Mouse (Mus musculus) heart, postnatal 0 days (tissue): ENCODE data around the gene Matk. TPM values are rescaled to one million over a fixed set of nuclear protein-coding genes. Genes with fewer than 3 reads are reported as not detected.
"Not testable (repeated sequence)": the region's sequence is repeated elsewhere in the genome, so short reads cannot be mapped to it uniquely, and the experiment has no call there.

Source experiments
- ATAC-seq: fragments of 200-750 bp; cut with Nextera tagmentation; 2 replicates; pipeline ENCODE4 v1.8.0; 2017; ENCODE audit warnings: low read depth, moderate number of reproducible peaks, moderate library complexity; ENCODE audit not compliant: insufficient read depth
- DNase-seq: peaks from one replicate; pipeline ENCODE4 v3.0.0-alpha.2; 2016; ENCODE audit warnings: low spot score
- H3K27ac ChIP-seq: fragments of 300-500 bp; sonication (generic); 2 replicates; pipeline ENCODE4 v1.5.1; 2014; ENCODE audit warnings: low read depth, mild to moderate bottlenecking
- H3K27me3 ChIP-seq: fragments of 300-500 bp; sonication (generic); 2 replicates; pipeline ENCODE4 v1.6.1; 2014; ENCODE audit warnings: low read length, mixed read lengths; ENCODE audit not compliant: control insufficient read depth, insufficient read depth
- H3K36me3 ChIP-seq: fragments of 300-500 bp; sonication (generic); replicated peaks from 2 replicates; pipeline ENCODE4 v1.6.1; 2014; ENCODE audit warnings: low read length, mixed read lengths; ENCODE audit not compliant: control insufficient read depth, insufficient read depth
- H3K4me1 ChIP-seq: fragments of 300-500 bp; sonication (generic); 2 replicates; pipeline ENCODE4 v1.6.1; 2014; ENCODE audit warnings: antibody characterized with exemption; ENCODE audit not compliant: control insufficient read depth, insufficient read depth
- H3K4me2 ChIP-seq: fragments of 300-500 bp; sonication (generic); 2 replicates; pipeline ENCODE4 v1.6.1; 2014; ENCODE audit warnings: low read depth, mild to moderate bottlenecking, low read length, moderate library complexity
- H3K4me3 ChIP-seq: fragments of 300-500 bp; sonication (generic); 2 replicates; pipeline ENCODE4 v1.5.1; 2014; ENCODE audit warnings: low read depth, low read length
- H3K9ac ChIP-seq: fragments of 300-500 bp; sonication (generic); replicated peaks from 2 replicates; pipeline ENCODE4 v1.6.1; 2014; ENCODE audit warnings: low read depth, low read length, mixed read lengths
- H3K9me3 ChIP-seq: fragments of 300-500 bp; sonication (generic); replicated peaks from 2 replicates; pipeline ENCODE4 v1.6.1; 2016; ENCODE audit warnings: low read length; ENCODE audit not compliant: control insufficient read depth
- CTCF ChIP-seq: IDR thresholded peaks from 2 replicates; pipeline ENCODE4 v1.5.1; 2016; ENCODE audit warnings: antibody characterized with exemption, control low read depth, low read depth
- EP300 ChIP-seq: IDR thresholded peaks from 2 replicates; pipeline ENCODE4 v1.6.1; 2016; ENCODE audit warnings: antibody characterized with exemption, low read depth
- WGBS: fragments of 180-500 bp; shearing (Covaris S2); extraction: QIAGEN DNeasy Blood & Tissue Kit; methylation state at CpG from one replicate; pipeline ENCODE4 v1.1.7; 2014; 5-methylcytosine and 5-hydroxymethylcytosine counted together
- polyA plus RNA-seq: library from polyadenylated mRNA; unstranded; fragments of >200 nt; fragmentation: Nextera tagmentation; extraction: Ambion mirVana; gene quantifications from 2 replicates; pipeline ENCODE4 v1.2.1, GENCODE M21; 2015
- total RNA-seq: library from RNA; depleted of rRNA; stranded (reverse); fragments of >200 nt; gene quantifications from 2 replicates; pipeline ENCODE4 v1.2.3, GENCODE M21; 2014; ENCODE audit warnings: low replicate concordance

The Matk gene
- total and polyA plus RNA-seq, 2 experiments from 2014 or later = 0.31 to 0.42 TPM

DNA sequence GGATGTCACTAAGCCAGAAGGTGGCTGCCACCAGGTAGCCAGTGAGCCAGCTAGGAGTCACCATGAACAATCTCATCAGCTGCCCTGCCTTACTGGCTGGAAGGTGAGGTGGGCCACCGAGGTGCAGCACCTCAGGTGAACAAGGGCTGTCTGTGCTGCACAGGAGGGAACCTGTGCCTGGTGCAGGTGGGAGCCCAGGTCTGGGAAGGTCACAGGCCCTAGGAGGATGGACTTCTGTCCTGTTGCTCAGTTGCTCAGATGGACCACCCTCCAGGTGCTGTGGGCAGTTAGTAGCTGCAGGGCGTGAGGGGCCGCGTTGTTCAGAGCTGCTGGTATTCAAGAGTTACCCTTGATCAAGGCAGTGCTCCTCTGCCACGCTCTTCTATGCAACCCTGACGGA, 35.9 kb upstream of the Matk start:
- Histone ChIP-seq H3K36me3 (no peaks in the 10 kb centered on the region), H3K27ac (no peak overlapping the region), H3K9ac (no peak overlapping the region), H3K4me3 (no peak overlapping the region), H3K27me3 (no peaks in the 10 kb centered on the region), H3K4me1 (no peaks in the 10 kb centered on the region), H3K9me3 (no peaks in the 10 kb centered on the region), H3K4me2 (no peak overlapping the region)
- 79% methylated on average over 6 of the region's 6 CpGs for WGBS
- DNase-seq (no peak), ATAC-seq (no peak)
- TF ChIP-seq CTCF = no peak
- TF ChIP-seq EP300 = no peak

DNA sequence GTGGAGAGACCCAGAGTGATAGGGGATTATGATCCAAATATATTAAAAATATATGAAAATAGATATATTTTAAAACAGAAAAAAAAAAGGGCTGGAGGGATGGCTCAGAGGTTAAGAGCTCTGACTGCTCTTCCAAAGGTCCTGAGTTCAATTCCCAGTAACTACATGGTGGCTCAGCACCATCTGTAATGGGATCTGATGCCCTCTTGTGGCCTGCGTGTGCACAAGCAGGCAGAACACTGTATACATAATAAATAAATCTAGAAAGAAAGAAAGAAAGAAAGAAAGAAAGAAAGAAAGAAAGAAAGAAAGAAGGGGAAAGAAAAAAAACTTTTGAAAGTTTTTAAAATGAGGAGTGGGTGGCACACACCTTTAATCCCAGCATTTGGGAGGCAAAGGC, 35.5 kb upstream of the Matk start:
- DNase-seq, ATAC-seq, H3K4me2 ChIP-seq, H3K4me3 ChIP-seq, H3K27me3 ChIP-seq, H3K27ac ChIP-seq, H3K4me1 ChIP-seq, H3K9me3 ChIP-seq, H3K9ac ChIP-seq, H3K36me3 ChIP-seq: not testable (repeated sequence)
- peak; percentile 61 for TF ChIP-seq CTCF
- whole genome bisulfite sequencing = 6% methylated on average over 1 of the region's 1 CpGs

- Histone ChIP-seq H3K27me3 (no peaks in the 10 kb centered on the region), H3K4me1 (no peaks in the 10 kb centered on the region), H3K4me2 (no peak overlapping the region), H3K9me3 (no peaks in the 10 kb centered on the region), H3K4me3 (no peak overlapping the region), H3K9ac (no peak overlapping the region), H3K27ac (no peak overlapping the region), H3K36me3 (no peaks in the 10 kb centered on the region)
- ATAC-seq = peak; percentile 64; the same call in 1 of the 2 replicates
- DNase-seq = no peak
- 20% methylated on average over 7 of the region's 7 CpGs for WGBS
- TF ChIP-seq EP300 (no peak), CTCF (peak; percentile 79)
Measured at GRCm38 (mm10) chr10:81217964-81218363, 34.8 kb upstream of the Matk start.

- H3K27me3 ChIP-seq = no peaks in the 10 kb centered on the region
- 75% methylated on average over 5 of the region's 5 CpGs for WGBS
Measured at GRCm38 (mm10) chr10:81221402-81222015, 31.2 kb upstream of the Matk start.

GRCm38 (mm10) chr10:81223731-81224130, 29.0 kb upstream of the Matk start:
- not testable (repeated sequence) for H3K4me1 ChIP-seq, DNase-seq, H3K9ac ChIP-seq, H3K9me3 ChIP-seq, H3K27me3 ChIP-seq, H3K27ac ChIP-seq, H3K36me3 ChIP-seq, ATAC-seq, H3K4me2 ChIP-seq, H3K4me3 ChIP-seq
- WGBS = 59% methylated on average over 2 of the region's 2 CpGs

More at GRCm38 (mm10) chr10:81221402-81222015, 31.2 kb upstream of the Matk start:
- no peak for ATAC-seq
- H3K9me3 ChIP-seq = no peaks in the 10 kb centered on the region
- no peaks in the 10 kb centered on the region for H3K4me1 ChIP-seq
- no peaks in the 10 kb centered on the region for H3K36me3 ChIP-seq
- H3K4me3 ChIP-seq = no peak overlapping the region
- H3K9ac ChIP-seq = no peak overlapping the region
- no peak for DNase-seq
- no peak overlapping the region for H3K4me2 ChIP-seq
- TF ChIP-seq CTCF (no peak), EP300 (no peak)
- H3K27ac ChIP-seq = no peak overlapping the region

DNA sequence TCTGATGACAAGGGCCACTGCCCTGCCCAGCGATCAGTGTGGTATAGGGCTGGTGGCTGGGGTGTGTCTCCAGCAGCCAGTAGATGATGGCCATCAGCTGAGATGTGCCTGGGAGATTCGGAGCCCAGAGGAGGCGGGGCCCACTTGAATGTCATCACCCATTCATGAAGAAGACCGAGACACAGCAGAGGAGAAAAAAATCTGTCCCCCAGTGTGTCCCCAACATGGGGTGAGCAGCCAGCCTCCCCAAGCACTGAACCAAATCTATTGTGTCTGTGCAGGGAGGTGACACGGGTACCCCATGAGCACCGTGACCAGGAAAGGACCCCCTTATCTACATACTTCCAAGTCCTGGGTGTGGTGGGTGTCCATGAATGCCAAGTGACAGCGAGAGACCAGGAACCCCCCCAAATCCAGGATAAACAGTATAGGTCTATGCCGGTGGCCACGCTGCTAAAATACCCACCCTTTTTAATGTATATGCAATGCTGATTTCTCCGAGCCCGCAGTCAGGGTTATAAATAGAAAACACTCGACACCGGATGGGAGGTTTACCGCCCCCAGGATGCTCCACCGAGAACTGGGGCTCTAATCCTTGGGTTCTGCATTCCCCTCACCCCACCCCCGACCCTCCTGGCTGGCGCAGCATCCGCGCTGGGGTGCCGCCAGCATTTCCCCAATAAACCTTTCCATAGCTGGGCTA, 22.8 kb upstream of the Matk start:
- Histone ChIP-seq H3K27ac (no peak overlapping the region), H3K36me3 (no peaks in the 10 kb centered on the region), H3K4me3 (peak overlapping the region; percentile 2; the same call in 1 of the 2 replicates), H3K9ac (no peak overlapping the region), H3K27me3 (peaks cover 37% of the 10 kb centered on the region), H3K4me1 (peaks cover 13% of the 10 kb centered on the region), H3K9me3 (no peaks in the 10 kb centered on the region), H3K4me2 (peak overlapping the region; percentile 26; the same call in 1 of the 2 replicates)
- TF ChIP-seq EP300 (no peak), CTCF (no peak)
- ATAC-seq = no peak
- no peak for DNase-seq
- 10% methylated on average over 20 of the region's 20 CpGs for WGBS
